Mouse (Mus musculus) ZHBTc4 (cell line): ENCODE results near the gene Scfd2.
A peak's percentile ranks its signal among the peaks of the same experiment; 100 is the strongest.

Experiments used
- DNase-seq: peaks from one replicate; pipeline ENCODE4 v3.0.0-alpha.2; 2011; ENCODE audit warnings: low read depth, low spot score

Gene Scfd2

GRCm38 (mm10) chr5:74311865-74312264, 219.7 kb downstream of the Scfd2 start:
- DNase-seq, result no peak

GRCm38 (mm10) chr5:74311200-74311825, 220.2 kb downstream of the Scfd2 start:
- DNase-seq, result peak; percentile 72

DNA sequence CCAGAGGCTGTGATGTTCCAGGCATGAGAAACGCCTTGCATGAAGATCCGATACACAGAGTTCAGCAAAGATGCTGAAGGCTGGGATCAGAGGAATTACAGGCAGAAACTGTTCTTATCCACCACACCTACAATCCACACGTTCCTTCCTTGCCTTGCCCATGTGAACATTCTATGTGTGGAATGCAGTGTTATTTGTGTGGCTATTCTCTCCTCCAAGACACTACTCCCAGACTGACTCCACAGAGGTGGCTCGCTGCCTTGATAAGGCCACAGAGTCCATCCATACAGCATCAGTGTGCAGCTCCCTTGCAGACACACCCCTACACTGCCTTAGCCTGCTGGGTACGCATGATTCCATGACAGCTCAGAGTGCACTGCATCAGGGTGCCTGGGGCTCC, 221.5 kb downstream of the Scfd2 start:
- peak; percentile 9 for DNase-seq

DNA sequence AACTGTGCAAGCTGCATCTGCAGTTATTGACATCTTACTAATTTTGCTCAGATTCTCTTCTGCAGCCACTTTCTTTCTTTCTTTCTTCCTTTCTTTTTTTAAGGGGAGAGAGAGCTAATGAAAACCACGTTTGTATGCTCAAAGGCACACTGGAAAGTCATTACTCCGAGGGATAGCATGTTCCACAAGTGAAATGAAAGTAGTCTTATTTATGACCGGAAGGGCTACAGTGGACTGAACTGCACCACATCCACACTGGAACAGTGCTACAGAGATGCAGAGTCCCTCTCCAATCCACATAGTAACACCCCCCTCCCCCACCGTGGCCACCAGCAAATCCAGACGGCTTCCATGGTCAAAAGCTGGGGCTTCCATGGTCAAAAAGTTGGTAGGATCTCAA, 224.3 kb downstream of the Scfd2 start:
- DNase-seq, result no peak

DNA sequence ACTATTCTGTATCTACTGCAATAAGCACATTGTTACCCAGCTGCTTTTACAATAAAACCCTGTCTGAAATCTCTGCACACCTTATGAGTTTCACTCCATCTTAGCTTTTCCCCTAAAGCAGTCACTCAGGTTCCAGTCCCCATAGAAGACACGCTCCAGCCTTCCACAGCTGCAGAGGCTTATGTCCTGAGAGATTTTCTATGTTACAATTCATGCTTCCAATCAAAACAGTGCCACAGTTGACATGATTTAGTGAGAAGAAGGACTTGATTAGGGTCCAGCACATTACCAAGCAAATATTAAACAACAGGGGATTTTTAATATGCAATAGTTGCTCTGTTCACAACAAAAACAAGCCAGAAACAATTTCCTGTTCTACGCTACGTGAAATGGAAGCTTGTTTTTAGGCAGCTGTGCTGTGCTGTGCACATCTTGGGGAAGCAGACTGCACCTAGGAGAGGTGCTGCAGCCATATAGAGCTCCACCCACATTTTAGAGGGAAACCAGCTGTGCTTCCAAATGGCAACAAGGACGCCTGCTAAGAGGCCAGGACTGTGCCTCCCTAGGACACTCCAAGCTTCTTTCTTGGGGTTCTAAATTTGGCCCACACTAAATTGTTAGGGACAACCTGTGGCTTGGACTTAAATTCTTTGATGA, 225.9 kb downstream of the Scfd2 start:
- no peak for DNase-seq

DNA sequence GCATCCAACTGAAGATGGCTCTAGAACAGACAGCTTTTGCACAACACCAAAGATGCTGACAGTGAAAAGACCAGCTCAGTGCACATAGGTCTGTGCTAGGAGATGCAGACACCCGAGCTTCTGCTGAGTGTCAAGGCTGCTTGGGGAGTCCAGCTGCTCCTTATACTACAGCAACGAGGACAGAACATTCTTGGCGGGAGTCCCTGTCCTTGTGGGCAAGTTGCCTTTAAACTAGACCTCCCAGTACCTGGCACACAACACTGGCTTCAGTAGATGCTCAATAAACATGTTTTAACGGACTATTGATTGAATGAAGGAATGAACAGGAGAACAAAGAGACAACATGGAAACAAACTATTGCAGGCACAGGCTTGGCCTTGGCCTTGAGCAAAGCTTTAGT, 226.8 kb downstream of the Scfd2 start:
- no peak for DNase-seq

DNA sequence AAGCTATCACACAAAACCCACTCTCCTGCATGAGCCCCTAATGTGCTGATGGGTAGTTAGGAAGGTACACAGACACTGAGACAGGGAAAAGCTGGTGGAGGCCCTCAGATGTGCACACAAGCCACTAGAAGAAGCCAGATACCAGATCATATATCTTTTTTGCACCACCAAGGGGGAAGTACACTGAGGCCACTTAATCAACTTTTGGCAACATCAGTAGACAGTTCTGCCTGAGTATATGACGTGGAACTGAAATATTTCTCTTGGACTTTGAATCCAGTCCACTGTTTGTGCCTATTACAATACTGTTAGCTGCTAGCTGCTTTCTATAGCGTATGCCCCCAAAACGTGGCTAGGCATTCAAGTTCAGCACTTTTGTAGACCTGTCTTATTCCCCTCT, 229.2 kb downstream of the Scfd2 start:
- DNase-seq, result no peak

DNA sequence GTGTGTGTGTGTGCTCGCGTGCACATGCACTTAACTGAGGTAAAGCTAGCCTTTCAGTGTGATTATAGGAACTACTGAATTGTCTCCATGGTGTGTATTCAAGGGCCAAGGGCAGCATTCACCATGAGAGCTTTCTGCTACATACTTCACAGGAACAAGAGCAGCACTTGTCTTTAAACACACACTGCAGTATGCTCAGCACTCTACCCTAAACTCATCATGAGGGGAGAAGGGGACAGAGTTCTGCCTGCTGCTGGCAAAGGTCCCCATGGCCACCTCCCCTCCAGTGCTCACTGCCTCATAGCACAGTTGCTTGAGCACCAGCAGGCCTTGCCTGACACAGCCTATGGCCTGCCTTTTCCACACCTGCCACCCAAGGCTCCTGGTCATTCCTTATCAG, 230.1 kb downstream of the Scfd2 start:
- DNase-seq, result no peak

DNA sequence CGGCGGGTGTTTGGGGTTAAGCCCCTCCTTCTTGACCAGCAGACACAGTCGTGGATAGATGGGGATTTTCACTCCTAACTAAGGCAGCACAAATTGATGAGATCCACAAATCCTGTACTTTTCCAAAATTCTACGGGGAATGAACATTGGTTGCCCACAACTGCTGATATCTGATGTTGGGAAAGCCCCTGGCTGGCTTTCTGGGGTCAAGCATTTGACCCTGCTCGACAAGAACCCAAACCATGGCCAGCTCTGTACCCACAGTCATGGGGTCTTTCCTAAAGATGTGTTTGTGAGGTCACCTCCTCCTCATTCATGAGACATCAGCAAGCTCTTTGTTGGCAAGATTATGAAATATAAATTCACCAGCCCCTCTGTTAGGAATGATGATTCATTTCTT, 230.6 kb downstream of the Scfd2 start:
- DNase-seq, result no peak

- no peak for DNase-seq
These were observed 231.4 kb downstream of the Scfd2 start for GRCm38 (mm10) chr5:74300140-74300539.

- peak; percentile 34 for DNase-seq
These were observed 234.4 kb downstream of the Scfd2 start for GRCm38 (mm10) chr5:74297113-74297512.

DNA sequence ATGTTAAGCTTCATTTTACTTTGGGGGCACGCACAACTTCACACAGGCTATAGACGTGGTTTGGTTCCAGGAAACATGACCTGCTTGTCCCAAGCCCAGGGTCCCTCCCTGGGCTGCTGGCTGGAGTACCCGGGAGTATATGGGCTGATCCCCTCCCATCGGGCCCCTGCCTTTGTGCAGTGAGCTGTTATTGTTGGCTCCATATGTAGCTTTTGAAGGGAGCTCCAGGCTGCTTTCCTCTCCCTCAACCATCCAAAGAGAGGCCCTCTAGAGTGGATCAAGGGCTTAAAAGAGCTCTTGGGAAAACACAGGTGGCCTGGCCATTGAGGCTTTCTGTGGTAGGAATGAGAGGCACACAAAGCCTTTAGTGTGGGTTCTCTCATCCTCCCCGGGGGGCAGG, 235.5 kb downstream of the Scfd2 start:
- no peak for DNase-seq

DNA sequence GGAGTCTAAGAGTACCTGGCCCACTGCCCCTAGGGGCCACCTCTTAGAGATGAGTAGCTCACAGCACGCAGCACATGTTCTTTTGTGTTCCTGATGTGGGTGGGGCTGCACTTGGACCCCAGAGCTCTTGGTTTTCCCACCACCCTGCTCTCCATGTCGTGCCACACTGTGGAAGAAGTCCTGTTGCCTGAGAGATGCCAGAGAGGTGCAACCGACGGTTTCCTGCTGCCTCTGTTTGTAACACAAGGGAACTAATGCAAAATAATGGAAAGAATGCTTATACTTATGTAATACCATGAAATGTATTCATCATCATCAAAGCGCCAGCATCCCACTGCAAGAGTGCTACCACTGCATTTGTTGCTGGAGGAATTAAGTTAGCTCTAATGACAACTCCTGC, 238.0 kb downstream of the Scfd2 start:
- no peak for DNase-seq

DNA sequence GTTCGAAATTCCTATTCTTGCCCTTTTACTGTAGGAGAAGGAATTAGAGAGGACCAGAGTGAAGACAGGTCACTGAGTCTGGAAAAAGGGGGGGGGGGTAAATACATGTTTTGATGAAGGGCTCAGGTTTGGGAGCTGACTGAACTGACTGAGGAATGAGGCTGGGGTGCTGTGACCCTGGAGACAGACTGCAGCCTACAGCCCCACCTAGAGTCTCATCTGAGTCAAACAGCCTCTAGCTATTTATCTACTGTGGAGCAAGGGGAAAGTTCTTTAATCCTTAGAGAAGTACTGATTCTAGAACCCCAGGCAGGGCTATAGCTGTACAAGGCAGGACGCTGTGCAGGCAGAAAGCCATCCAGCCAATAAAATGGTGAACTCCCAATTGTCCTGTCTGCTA, 239.5 kb downstream of the Scfd2 start:
- peak; percentile 27 for DNase-seq

DNA sequence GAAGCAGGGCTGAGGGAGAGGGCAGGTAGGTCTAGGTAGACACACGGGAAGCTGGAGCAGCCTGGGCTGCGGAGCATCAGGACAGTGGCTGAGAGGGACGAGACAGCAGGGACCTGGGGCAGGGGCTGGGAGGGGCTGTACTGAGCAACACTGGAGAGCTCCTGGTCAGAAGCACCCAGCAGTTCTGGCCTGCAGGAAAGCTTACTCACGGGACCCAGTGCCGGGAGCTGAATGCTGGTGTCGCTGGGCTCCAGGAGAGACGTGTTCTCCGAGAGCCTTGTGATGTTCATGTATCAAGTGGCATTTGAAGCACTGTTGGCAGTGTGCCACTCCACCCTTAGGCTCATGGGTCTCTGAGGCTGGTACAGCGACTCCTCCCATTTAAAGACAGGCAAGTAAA, 240.0 kb downstream of the Scfd2 start:
- no peak for DNase-seq

DNA sequence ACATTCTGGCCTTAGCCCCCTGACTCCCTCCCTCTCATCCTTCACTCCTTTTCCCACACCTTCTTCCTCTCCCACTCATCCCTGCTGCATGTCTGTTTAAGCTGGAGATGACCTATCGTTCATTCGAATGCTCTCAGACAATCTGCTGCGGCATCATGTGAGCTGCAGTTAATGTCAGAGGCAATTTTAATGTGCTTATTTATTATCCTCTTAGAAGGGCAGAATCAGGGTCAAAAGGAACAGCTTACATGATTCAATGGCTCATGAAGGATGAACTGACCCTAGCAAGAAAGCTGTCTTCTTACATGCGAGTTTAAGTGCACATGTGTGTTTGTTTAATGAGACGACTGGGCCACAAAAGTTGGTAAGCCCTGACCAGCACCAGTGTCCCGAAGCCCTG, 241.6 kb downstream of the Scfd2 start:
- DNase-seq, result no peak

DNA sequence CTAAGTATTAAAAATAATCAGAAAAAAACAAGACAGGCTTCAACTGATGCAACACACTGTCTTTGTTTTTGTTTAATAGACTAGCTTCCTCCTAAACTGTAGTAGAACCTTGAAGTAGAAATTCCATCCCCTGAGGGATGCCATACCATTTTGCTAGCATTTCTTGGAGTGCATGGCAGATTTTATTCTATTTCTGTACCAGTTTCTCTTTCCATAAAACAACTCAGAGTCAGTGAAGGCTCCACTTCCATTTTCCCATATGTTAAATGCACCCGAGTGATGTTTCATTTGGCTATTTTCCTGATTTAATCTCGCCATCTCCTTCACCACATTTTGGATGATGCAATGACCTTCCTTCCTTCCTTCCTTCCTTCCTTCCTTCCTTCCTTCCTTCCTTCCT, 243.4 kb downstream of the Scfd2 start:
- DNase-seq, result no peak

DNA sequence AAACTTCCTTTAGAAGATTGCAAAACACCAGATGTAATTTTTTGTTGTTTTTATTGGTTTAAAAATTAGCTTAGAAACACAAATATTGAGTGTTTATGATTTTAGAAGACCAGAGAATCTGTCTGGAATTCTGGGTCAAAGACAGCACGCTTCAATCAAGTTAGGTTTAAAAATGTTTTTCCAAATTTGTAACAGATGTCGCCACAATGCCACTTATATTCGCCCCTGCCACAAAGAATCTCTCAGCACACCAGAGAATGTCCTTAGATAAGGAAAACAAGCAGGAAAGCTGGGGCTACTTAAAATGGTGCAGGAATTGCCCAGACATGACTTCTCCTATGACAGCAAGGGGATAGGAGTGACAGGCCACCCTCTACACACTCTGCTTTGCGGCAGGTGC, 245.3 kb downstream of the Scfd2 start:
- DNase-seq, result no peak

DNA sequence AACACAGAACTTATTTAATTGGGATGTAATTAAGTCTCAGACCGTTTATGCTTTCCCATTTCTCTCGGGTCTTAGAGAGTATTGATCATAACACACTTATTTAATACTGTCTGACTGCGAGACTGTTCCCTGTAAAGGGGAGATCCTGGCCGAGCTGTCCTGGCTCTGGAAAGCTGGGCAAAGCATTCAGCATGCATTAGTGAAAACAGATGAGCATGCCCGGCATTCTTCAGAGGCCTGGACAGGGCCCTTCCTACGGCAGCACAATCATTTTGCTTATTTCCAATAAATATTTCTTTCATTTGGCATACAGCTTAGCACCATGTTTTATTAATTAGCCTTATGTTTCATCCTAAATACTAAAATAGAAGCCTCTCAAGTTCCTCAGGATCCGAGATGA, 245.8 kb downstream of the Scfd2 start:
- DNase-seq, result no peak

- peak; percentile 42 for DNase-seq
These were observed 246.3 kb downstream of the Scfd2 start for GRCm38 (mm10) chr5:74285289-74285688.

GRCm38 (mm10) chr5:74283545-74283944, 248.0 kb downstream of the Scfd2 start:
- peak; percentile 57 for DNase-seq

- no peak for DNase-seq
These were observed 250.1 kb downstream of the Scfd2 start for GRCm38 (mm10) chr5:74281480-74281879.

GRCm38 (mm10) chr5:74279673-74280072, 251.9 kb downstream of the Scfd2 start:
- no peak for DNase-seq

- no peak for DNase-seq
These were observed 253.1 kb downstream of the Scfd2 start for GRCm38 (mm10) chr5:74278428-74278827.
